20 mouse cellular contexts compared by ENCODE assay signal in genomic region chr11:80781535-80781934, GRCm38 (mm10). TPM values are rescaled to one million over a fixed set of nuclear protein-coding genes. Genes with fewer than 3 reads are reported as not detected.
A peak's percentile ranks its signal among the peaks of the same experiment; 100 is the strongest.
DNase-seq lines count a peak whose midpoint lies in the region; TF ChIP-seq lines count a peak whose summit lies in the region.
"Had no signal": no experiment of that assay in that cellular context is flagged by ENCODE, and none has a peak within 500 bp of the region (broad histone marks: within the 10 kb centered on the region; RNA-seq: fewer than 3 reads in every experiment).

No protein-coding gene starts in this region.

- no peak for TF ChIP-seq CTCF in kidney, adult 2 months (conservative IDR thresholded peaks at IDR 0.05; ENCODE audit: insufficient read depth, insufficient read length, low read depth, low read length)

- TF ChIP-seq POLR2A in kidney, adult 2 months (IDR thresholded peaks at IDR 0.05; ENCODE audit: low read depth, low read length): no peak

- H3K27ac ChIP-seq in kidney, adult 2 months (ENCODE audit: insufficient read depth, low read depth, low read length): no peak overlapping the region
- H3K27ac ChIP-seq in heart, embryonic 10.5 days: no peak overlapping the region
- H3K27ac ChIP-seq: embryonic facial prominence, embryonic 13.5 days; hindbrain, embryonic 12.5 days; limb, embryonic 10.5 days; lung, embryonic 15.5 days; neural tube, embryonic 13.5 days had no signal

- peaks cover 7% of the 10 kb centered on the region; the same call in 1 of the 2 replicates for H3K4me1 ChIP-seq in kidney, adult 2 months (ENCODE audit: control insufficient read depth, insufficient read depth, low read length)
- peaks cover 20% of the 10 kb centered on the region for H3K4me1 ChIP-seq in heart, embryonic 10.5 days

- peak; percentile 83 for DNase-seq in adrenal gland, adult 2 months
- no peak for DNase-seq in adrenal gland, adult 18-20 months (ENCODE audit: low spot score in 2 of 2)
- DNase-seq in kidney, adult 2 months: peak; percentile 39
- DNase-seq in kidney, adult 9 months: no peak
- peak; percentile 9 for DNase-seq in 3134 (ENCODE audit: extremely low read depth, insufficient read length, low spot score)
- peak; percentile 67 to 79 for DNase-seq in adrenal gland, postnatal 36 days
- DNase-seq in heart, embryonic 10.5 days (ENCODE audit: low spot score): no peak
- DNase-seq in thymus, postnatal 36 days: no peak
- DNase-seq: cerebellum, adult 18-20 months; heart, postnatal 10 days; midbrain, embryonic 14.5 days; thymus, postnatal 14 days had no signal

- no peaks in the 10 kb centered on the region for H3K9me3 ChIP-seq in heart, embryonic 10.5 days
- H3K9me3 ChIP-seq: embryonic facial prominence, embryonic 13.5 days; hindbrain, embryonic 12.5 days; limb, embryonic 10.5 days; lung, embryonic 15.5 days; neural tube, embryonic 13.5 days had no signal

- H3K4me3 ChIP-seq in kidney, adult 2 months (ENCODE audit: insufficient read depth, low read depth, low read length): no peak overlapping the region
- no peak overlapping the region for H3K4me3 ChIP-seq in heart, embryonic 10.5 days
- H3K4me3 ChIP-seq: embryonic facial prominence, embryonic 13.5 days; hindbrain, embryonic 12.5 days; limb, embryonic 10.5 days; lung, embryonic 15.5 days; megakaryocyte, embryonic 14.5 days; neural tube, embryonic 13.5 days had no signal

- H3K27me3 ChIP-seq in kidney, adult 2 months (replicated peaks; ENCODE audit: control insufficient read depth, insufficient read depth, low read length): no peaks in the 10 kb centered on the region
- no peaks in the 10 kb centered on the region; the same call in 1 of the 2 replicates for H3K27me3 ChIP-seq in heart, embryonic 10.5 days (ENCODE audit: insufficient read depth, poor library complexity, severe bottlenecking)
- H3K27me3 ChIP-seq: embryonic facial prominence, embryonic 13.5 days; lung, embryonic 15.5 days had no signal

- 84% methylated on average over 2 of the region's 2 CpGs for WGBS in kidney, adult 2 months
- 89% methylated on average over 2 of the region's 2 CpGs for WGBS in heart, embryonic 10.5 days

- H3K36me3 ChIP-seq in kidney, adult 2 months (ENCODE audit: control insufficient read depth, insufficient read depth, low read length): no peaks in the 10 kb centered on the region
- no peaks in the 10 kb centered on the region for H3K36me3 ChIP-seq in heart, embryonic 10.5 days
- H3K36me3 ChIP-seq: embryonic facial prominence, embryonic 13.5 days; G1E; hindbrain, embryonic 12.5 days; limb, embryonic 10.5 days; lung, embryonic 15.5 days; neural tube, embryonic 13.5 days had no signal

RNA-seq across cellular contexts. Expression of gene Myo1d, which starts 1.7 kb away (rescaled TPM):
- 10 to 100 TPM; 63.8 to 87.9 TPM for total RNA-seq in adrenal gland, adult 2 months (2021)
- polyA plus RNA-seq in adrenal gland, adult 2 months (2012; rRNA removed): 47.2 and 70.7 TPM in 2 replicates
- 10 to 100 TPM; 41.4 to 97.0 TPM for total RNA-seq in adrenal gland, adult 18-20 months (2021)
- polyA plus RNA-seq in kidney, adult 2 months (2012; rRNA removed): 37.1 and 43.1 TPM in 2 replicates
- 10 to 100 TPM; 74.0 to 87.7 TPM for total RNA-seq in adrenal gland, postnatal 36 days (2021)
- 7.3 and 8.1 TPM in 2 replicates for polyA plus RNA-seq in heart, embryonic 10.5 days (2016; fragmentation: Nextera tagmentation; extraction: Ambion mirVana)
- total RNA-seq: G1E had no signal
- polyA plus RNA-seq: G1E had no signal

RNA-seq across cellular contexts. Expression of gene Tmem98, which starts 28.4 kb away (rescaled TPM):
- total RNA-seq in adrenal gland, adult 2 months (2021): 10 to 100 TPM; 39.6 to 73.2 TPM
- polyA plus RNA-seq in adrenal gland, adult 2 months (2012; rRNA removed): 76.9 and 108 TPM in 2 replicates
- total RNA-seq in adrenal gland, adult 18-20 months (2021): 10 to 100 TPM; 23.5 to 71.9 TPM
- 23.0 and 26.3 TPM in 2 replicates for polyA plus RNA-seq in kidney, adult 2 months (2012; rRNA removed)
- total RNA-seq in adrenal gland, postnatal 36 days (2021): 10 to 100 TPM; 40.8 to 68.8 TPM
- 109 and 151 TPM in 2 replicates for polyA plus RNA-seq in heart, embryonic 10.5 days (2016; fragmentation: Nextera tagmentation; extraction: Ambion mirVana)
- total RNA-seq: G1E had no signal
- polyA plus RNA-seq: activated CD4-positive, CD25-positive, alpha-beta regulatory T cell, adult 4 months; G1E had no signal

Comparison
In these comparisons a context has a peak if more than half of its experiments do, and no peak if none do; other contexts are left out.
1. DNase-seq: peak in adrenal gland, adult 2 months (single experiment), kidney, adult 2 months (single experiment), 3134 (single experiment) and adrenal gland, postnatal 36 days (2 of 2); none in adrenal gland, adult 18-20 months (0 of 2), kidney, adult 9 months (single experiment), heart, embryonic 10.5 days (single experiment) and thymus, postnatal 36 days (0 of 2).